Mouse (Mus musculus) cerebellum, adult (tissue): ENCODE measurements at regions not wholly inside any gene's neighbourhood (a gene's known extent, or its start where the extent isn't known, plus 50 kb on each side); places are given as distances from the start of the nearest gene placed in this dataset.
"Not testable (repeated sequence)": the region's sequence is repeated elsewhere in the genome, so short reads cannot be mapped to it uniquely, and the experiment has no call there.

Experiments used
- ATAC-seq: cut with Nextera tagmentation; 2 replicates; pipeline ENCODE4 v1.9.2; 2017; ENCODE audit warnings: mild to moderate bottlenecking, moderate library complexity, mixed read lengths; ENCODE audit not compliant: insufficient number of reproducible peaks, low FRiP score, low TSS enrichment

GRCm38 (mm10) chr6:47679946-47680345, 84.8 kb upstream of the Ezh2 start:
- ATAC-seq = not testable (repeated sequence)

GRCm38 (mm10) chr6:47672741-47673140, 77.6 kb upstream of the Ezh2 start:
- ATAC-seq = not testable (repeated sequence)

GRCm38 (mm10) chr6:47652880-47653279, 57.7 kb upstream of the Ezh2 start:
- not testable (repeated sequence) for ATAC-seq

- peak; percentile 53 for ATAC-seq
Observed at GRCm38 (mm10) chr6:47651385-47651718, 56.2 kb upstream of the Ezh2 start.

GRCm38 (mm10) chr6:47650463-47651384, 55.6 kb upstream of the Ezh2 start:
- peak; percentile 98 for ATAC-seq

GRCm38 (mm10) chr6:47649961-47650360, 54.8 kb upstream of the Ezh2 start:
- ATAC-seq = no peak

- no peak for ATAC-seq
Observed at GRCm38 (mm10) chr6:47649451-47649931, 54.4 kb upstream of the Ezh2 start.

GRCm38 (mm10) chr6:47648899-47649298, 53.8 kb upstream of the Ezh2 start:
- no peak for ATAC-seq

GRCm38 (mm10) chr6:47648316-47648715, 53.2 kb upstream of the Ezh2 start:
- ATAC-seq = no peak

GRCm38 (mm10) chr6:47647876-47648275, 52.7 kb upstream of the Ezh2 start:
- ATAC-seq = no peak

GRCm38 (mm10) chr6:47646731-47647567, 51.8 kb upstream of the Ezh2 start:
- ATAC-seq = no peak

- ATAC-seq = no peak
Observed at GRCm38 (mm10) chr6:47646022-47646421, 50.9 kb upstream of the Ezh2 start.
